Mouse (Mus musculus) embryonic fibroblast, embryonic 13.5 days (primary cell): ENCODE data around the gene Bad.

Experiments
- CTCF ChIP-seq: IDR thresholded peaks from 2 replicates; pipeline ENCODE4 v1.5.1; 2011; ENCODE audit warnings: mild to moderate bottlenecking, control low read depth, low read length, moderate library complexity, borderline replicate concordance; ENCODE audit not compliant: insufficient read depth
- POLR2A ChIP-seq: IDR thresholded peaks from 2 replicates; pipeline ENCODE4 v1.6.1; 2011; ENCODE audit warnings: low read depth, mild to moderate bottlenecking, control low read depth, low read length, moderate library complexity

DNA sequence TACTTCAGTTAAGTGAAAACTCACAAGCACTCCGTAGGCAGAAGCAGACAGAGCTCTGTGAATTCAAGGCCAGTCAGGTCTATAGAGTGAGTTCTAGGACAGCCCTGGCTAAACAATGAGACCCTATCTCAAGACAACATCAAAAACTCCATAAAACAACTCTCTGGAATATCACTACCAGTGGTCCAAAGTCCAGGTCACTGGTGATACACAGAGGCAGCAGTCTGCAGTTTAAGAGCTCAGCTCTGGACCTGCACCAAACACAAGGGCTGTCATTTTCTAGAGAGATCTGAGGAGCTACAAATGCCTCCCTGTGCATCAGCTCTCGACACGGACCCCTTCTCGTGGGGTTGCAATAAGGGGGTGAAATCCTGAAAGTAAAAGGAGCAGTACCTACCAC is 23.3 kb upstream of the Bad start:
- TF ChIP-seq POLR2A (no peak), CTCF (no peak)
